Mouse (Mus musculus): Measurements from ENCODE around the gene Slc34a3.
"Not testable (repeated sequence)": the region's sequence is repeated elsewhere in the genome, so short reads cannot be mapped to it uniquely, and the experiment has no call there.

The Slc34a3 gene

DNA sequence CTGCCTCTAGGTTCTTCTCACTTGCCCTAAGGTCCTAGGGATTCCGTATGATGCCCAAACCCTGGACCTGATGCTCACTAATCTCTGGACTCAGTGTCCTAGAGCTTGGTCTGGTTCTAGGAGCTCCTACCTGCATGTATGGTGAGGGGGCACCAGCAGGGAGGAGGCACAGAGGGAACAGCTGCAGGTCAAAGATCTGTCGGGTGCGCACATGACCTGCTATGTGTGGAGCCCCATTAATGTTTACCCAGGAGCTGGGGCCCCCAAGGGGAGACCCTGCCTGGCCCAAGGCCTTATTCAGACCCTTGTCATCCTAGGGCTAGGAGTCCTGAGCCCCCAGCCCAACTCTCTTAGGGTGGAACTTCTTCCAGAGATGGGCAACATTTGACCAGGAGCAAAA is at the start of gene Slc34a3:
Gene Slc34a3 (minus strand): TSS at position 315 of the 400 bp plus-strand sequence.
- no peak for DNase-seq

DNA sequence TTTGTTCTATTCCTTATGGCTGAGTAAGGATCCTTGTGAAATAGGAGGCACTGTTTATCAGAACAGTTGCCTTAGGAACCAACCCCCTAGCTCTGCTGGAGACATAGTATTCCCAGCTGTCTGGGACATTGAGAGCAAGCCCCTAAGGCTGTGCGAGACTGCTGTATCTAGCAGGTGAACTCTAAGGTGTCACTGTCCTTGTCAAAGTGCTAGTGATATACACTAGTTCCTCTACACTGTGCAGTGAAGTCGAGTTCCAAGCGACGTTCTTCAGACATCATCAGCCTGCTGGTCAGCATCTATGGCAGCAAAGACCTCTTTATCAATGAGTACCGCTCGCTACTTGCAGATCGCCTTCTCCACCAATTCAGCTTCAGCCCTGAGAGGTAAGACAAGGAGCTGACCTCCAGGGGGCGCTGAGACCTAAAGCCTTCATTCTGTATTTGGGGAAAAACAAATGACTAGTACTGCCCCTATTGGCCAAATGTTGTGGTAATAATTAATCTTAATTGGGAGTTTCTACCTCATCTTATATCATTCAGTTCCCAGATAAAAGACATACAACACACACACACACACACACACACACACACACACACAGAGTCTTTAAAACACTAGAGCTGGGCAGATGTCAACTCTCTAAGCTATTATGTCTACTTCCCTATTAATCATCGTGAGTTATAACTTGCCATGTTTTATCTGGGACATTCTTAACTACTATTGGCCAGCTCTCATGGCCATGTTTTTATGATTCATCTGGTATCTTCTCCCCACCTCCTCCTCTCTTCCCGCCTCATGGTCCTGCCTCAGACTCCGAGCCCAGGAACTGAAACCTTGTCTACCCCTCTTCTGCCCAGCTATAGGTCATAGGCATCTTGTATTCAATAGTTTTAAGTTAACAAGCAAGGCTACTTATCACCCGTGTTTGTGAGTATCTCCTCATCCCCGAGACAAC is 45.0 kb upstream of the Slc34a3 start:
- DNase-seq = peak; percentile 82

DNA sequence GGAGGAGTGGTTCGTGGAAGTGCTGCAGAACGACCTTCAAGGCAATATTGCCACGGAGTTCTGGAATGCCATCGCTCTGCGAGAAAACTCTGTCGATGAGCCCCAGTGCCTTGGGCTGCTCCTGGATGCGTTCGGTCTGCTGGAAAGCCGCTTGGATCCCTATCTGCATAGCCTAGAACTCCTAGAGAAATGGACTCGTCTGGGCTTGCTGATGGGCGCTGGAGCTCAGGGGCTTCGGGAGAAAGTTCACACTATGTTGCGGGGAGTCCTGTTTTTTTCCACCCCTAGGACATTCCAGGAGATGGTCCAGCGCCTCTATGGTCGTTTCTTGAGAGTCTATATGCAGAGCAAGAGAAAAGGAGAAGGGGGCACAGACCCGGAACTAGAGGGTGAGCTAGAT is 38.8 kb upstream of the Slc34a3 start:
- DNase-seq = no peak

DNA sequence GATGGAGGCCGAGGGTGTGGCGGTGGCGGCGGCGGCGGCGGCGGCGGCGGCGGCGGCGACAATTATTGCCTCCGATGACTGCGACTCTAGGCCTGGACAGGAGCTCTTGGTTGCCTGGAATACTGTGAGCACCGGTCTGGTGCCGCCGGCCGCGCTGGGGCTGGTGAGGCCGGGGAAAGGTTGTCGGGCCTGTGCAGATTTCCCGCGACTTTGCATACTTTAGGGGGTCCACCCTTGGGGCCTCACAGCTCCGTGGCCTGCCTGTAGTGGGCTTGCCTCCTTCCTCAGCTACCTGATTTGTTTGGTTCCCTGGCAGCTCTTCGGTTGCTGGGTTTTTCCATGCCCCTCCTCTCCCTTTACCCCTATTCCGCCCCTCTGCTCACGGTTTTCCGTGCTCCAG is 38.4 kb upstream of the Slc34a3 start:
- DNase-seq = no peak

DNA sequence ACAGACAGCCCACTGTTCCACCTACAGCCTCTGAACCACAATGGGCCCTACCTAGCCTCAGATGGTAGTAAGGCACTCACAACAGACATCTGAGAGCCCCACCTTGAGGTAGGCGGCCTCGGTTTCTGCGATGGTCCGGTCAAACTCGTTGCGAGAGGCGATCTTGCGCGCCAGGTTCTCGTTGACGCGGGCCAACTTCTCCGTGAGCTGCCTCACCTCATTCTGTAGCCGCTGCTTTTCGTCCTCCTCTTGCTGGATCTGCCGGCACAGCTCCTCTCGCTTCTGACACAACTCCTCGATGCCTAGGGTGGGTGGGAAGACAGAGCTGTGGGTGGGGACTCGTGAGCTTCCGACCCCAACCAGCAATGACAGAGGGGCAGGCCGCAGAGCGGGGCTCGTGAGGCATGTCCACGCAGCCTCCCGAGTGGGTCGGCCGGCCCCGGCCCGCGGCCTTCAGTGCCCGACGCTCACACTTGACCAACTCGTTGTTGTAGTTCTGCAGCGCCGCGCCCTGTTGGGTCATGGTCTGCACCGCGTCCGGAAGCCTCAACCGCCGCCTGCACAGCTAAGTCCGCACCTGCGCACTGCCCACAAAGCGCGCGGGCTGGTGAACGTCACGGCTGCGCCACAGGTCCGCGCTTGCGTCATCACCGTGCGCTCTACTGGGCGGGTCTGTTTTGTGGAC is 37.8 kb upstream of the Slc34a3 start, which contains the start of the genes Ssna1 and Anapc2:
Gene Ssna1 (minus strand): TSS at position 612 of the 685 bp plus-strand sequence.
Gene Anapc2 (plus strand): TSS at position 652 of the 685 bp plus-strand sequence.
- DNase-seq = peak; percentile 97

DNA sequence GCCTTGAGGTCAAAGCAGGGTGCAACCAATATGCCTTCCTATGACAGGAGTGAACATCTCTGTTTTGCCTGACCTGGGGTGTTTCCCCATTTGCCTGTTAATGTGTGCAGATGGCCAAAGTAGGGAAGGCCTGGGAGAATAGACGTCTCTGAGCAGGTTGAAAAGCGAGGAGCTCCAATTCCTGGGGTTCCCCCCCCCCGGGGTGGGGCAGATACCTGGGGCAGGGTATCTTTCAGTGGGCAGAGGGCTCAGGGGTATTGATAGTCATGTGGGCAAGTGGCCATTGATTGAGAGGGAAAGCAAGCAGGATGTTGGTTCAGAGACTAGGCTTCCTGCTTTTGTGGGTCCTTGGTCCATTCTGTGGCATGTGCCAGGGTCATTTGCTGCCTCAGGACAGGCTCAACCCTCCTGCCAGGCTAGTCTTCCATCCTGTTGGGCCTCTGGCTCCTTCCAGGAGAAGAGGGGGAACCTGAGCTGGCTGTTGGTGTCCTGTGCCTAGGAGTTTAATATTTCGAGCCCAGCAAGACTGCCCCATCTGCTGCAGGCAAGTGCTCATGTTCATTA is 33.7 kb upstream of the Slc34a3 start:
- DNase-seq = peak; percentile 72

DNA sequence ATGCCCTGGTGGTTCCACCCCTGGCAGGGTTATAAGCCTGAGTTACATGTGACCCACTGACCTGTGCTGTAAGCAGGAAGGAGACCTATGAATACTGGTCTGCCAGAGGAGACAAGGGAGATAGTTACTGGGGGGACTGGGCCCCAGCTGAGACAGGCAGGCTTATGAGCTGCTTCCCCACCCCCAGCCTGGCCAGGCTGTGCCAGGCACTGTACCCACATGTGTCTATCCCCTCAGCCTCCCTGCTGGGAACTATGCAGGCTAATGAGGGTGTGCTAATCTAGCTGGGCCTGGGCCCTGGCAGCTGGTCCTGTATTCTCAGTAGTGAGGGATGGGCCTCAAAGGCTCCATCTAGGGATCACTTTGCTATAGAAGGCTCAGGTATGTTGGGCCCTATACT is 33.1 kb upstream of the Slc34a3 start:
- peak; percentile 81 for DNase-seq

DNA sequence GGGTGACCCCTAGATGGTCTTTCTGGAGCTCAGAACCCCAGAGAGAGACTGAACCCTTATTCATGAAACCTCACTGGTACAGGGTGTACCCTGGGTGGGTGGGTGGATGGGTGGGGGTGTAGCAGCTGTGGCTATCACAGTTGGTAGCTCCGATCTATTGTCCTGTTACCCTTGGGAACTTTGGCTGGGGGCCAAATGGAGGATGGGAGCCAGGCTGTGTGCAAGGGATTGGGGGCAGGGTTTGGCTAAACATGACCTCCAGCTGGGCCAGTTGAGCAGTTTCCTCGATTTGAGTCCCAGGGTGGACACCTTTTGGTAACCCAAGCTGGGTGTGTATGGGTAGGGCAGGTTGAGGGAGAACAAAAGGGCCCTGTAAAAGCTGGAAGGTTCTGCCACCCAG is 32.6 kb upstream of the Slc34a3 start:
- DNase-seq = peak; percentile 88

DNA sequence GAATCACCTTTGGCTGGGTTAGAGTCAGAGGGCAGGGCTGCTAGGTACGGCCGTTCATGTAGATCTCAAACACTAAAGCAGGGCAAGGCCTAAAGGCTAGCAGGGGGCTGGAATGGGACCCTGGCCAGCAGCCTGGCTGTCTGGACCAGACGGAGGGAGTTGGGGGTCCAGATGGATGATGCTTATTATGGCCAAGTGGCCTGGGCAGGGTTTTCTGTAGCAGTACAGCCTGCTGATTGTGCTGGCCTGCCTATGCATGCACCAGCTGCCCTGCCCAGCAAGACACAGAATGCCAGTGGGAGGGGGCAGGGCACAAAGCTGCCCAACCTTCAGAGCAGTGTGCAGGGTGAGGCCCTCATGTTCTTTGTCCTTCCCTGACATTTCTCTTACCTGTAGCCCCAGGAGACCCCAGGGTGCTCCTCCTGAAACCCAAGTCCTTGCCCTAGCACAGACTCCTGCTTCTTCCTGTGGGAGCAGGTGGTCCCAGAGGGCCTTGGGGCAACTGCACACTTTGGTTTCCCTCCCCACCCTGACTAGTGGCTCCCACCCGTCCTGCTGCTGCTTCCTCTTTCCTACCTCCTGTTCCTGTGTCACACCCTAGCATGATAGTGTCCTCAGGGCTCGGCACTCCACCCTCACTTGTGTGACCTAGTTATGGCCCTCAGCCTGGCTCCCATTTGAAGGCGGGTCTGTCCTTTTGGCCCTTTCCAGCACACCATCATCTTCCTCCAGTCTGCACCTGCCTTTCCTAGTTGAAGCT is 31.9 kb upstream of the Slc34a3 start:
- DNase-seq = peak; percentile 99

DNA sequence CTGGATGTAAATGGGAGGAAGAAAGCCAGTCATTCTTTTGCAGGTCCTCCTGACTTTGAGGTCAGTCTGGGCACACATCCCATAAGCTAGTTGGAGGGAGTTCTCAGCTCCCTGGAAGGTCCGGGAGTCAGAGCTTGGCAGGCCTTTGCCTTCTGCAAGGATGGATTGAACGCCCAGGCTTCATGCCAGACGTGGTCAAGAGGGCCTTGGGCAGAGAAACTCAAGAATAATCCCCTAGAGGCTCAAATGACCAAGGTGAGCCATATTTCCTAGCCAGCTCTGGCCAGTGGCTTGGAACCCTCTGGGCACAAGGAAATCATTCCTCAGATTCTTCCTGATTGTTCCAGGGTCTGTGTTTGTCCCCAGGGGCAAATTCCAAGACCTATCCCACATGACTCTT is 30.7 kb upstream of the Slc34a3 start:
- peak; percentile 95 for DNase-seq

DNA sequence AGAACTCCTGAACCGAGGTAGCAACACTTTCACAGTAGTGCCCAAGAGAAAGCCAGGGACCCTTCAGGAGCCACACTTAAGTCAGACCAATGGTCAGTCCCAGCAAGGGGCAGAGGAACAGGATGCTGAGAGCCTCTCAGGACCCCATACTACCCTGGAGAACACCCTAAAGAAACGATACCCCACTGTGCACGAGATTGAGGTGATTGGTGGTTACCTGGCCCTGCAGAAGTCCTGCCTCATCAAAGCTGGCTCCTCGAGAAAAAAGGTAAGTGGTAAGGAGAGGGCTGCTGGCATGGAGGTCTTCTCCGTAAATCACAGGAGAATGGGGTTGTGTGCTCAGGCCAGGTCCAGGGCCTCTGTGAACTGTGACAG is 30.1 kb upstream of the Slc34a3 start:
- DNase-seq = peak; percentile 67

DNA sequence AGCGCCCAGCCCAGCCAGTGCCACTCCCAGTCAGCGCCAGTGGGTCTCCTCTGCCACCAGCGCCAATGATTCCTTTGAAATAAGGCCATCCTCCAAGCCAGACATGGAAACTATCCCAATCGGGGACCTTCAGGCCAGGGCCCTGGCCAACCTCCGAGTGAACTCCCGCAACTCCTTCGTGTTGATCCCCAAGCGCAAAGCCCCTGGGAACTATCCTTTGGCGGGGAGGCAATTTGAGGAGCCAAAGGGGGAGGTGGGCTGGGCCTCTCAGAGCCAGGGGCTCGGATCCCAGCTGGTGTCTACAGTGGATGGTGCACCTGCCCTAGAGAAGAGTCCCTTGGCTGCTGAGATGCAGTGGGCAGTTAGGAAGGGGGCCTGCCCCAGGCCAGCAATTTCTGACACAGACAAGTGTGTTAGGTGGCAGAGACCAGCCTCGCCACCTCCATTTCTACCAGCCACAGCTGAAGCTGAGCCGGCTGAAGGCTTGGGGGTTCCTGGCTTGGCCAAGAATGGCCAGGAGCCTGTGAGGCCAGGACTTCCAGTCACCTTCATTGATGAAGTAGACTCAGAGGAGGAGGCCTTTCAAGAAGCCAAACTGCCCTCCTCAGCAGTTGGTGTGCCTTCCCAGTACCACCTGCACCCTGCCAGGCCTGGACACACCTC is 29.6 kb upstream of the Slc34a3 start:
- peak; percentile 79 for DNase-seq

DNA sequence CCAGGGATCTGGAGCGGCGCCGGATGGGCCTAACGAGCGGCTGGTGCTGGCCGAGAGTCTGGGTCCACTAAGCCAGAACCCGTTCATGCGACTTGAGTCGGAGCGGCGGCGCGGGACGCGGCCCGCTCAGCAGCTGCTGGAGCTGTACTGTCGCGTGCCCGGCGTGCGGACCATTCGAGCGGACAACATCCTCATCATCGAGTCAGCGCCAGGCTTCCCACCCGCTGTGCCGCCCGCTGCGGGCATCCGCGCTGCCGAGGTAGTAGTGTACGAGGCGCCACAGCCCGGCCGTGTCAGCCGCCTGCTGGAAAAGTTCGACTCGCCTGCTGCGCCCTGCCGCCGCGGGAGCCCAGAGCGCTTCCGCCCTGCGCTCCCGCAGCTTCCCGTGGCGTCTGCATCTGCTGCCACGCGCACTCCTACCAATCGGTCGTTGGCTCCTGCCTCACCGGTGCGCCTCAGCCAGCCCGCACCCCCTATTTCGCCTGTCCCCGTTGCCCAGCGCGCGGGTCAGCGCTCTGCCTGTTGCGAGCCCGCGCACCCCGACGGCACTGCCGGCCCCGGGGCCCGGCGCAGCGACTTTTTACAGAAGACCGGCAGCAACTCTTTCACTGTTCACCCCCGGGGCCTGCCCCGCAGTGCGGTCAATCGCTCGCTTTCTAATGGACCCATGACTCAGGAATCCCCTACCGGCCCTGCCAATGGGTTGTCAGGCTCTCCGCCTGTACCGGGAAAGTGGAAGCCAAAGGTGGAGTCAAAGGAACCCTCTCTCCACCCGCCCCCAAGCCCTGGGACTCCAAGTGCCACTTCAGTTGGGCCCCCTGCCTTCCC is 28.8 kb upstream of the Slc34a3 start:
- peak; percentile 87 for DNase-seq

DNA sequence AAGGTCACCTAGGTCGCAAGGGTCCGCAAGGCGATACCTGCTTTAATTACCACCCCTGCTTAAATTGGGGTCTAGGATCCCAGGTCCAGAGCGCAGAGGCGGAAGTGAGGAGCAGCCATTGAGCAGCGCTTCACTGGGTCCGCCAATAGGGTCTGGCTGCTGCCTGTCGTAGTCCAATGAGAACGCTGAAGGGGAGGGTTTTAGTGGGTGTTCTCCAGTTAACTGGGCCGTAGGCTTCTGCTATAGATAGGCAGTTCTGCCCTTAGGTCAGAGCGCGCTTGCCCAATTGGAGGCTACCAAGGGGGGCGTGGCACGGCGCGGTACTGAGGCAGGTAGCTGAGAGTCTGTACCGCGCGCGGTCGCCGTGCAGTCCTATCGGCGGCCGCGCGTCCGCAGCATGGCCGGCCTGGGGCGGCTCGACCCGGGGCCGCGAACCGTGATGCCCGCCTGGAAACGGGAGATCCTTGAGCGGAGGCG is 28.2 kb upstream of the Slc34a3 start, which contains the start of gene Tprn:
Gene Tprn (plus strand): TSS at position 328 of the 477 bp plus-strand sequence.
- peak; percentile 99 for DNase-seq

DNA sequence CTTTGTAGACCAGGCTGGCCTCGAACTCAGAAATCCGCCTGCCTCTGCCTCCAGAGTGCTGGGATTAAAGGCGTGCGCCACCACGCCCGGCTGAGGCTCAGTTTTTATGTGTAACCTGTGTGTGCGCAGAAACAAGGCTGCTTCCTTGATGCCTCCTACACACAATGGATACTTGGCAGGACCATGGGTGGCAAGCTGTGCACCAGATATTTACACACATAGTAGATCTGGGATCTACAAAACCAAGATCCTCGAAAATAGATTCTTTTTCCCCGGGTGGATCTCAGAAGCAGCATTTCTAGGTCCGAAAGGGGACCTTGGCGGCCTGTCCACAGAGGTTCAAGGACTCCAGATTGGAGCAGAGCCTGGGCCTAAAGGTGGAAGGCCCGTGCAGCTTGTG is 27.7 kb upstream of the Slc34a3 start:
- DNase-seq = no peak

DNA sequence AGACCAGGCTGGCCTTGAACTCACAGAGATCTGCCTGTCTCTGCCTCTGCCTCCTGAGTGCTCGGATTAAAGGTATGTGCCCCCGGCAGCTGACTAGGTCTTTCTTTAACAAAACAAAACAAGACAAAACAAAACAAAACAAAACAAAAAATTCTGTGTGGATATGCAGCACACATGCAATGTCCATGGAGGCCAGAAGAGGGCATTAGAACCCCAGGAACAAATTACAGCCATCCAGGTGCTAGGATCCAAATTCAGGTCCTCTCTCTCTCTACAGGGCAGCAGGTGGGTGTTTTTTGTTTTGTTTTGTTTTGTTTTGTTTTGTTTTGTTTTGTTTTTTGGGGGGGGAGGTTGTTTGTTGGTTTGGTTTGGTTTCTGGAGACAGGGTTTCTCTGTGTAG is 24.7 kb upstream of the Slc34a3 start:
- DNase-seq = no peak

DNA sequence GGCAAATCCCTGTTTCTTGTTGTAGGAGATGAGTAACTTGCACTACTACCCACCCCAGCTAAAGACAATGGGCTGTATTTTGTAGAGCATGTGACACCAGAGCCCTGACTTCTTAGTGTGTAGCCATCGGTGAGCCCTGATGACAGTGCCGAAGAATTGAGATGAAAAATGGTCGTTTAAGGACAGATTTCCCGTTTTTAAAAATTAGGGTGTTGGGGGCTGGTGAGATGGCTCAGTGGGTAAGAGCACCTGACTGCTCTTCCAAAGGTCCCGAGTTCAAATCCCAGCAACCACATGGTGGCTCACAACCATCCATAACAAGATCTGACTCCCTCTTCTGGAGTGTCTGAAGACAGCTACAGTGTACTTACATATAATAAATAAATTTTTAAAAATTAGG is 23.1 kb upstream of the Slc34a3 start:
- DNase-seq = not testable (repeated sequence)

DNA sequence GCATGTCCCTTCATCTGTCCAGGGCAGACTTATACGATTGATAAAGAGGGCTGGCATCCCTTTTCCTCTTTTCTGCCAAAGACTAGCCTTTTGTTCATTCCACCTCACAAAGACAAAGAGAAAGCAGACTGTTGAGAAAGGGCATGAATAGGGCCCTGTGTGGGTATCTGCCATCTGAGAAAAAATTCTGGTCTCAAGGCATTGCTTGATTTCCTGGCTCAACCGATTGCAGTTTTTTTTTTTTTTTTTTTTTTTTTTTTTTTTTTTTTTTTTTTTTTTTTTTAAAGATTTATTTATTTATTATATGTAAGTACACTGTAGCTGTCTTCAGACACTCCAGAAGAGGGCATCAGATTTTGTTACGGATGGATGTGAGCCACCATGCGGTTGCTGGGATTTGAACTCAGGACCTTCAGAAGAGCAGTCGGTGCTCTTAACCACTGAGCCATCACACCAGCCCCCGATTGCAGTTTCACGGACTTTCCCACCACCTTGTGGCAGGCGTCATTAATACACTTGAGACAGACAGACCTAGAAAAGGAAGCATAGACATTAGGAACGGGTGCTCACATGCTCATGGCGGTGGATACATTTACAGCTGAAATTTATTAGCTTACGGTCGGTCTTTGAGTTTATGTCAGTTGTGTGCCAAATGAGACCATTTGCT is 22.4 kb upstream of the Slc34a3 start:
- DNase-seq = not testable (repeated sequence)

DNA sequence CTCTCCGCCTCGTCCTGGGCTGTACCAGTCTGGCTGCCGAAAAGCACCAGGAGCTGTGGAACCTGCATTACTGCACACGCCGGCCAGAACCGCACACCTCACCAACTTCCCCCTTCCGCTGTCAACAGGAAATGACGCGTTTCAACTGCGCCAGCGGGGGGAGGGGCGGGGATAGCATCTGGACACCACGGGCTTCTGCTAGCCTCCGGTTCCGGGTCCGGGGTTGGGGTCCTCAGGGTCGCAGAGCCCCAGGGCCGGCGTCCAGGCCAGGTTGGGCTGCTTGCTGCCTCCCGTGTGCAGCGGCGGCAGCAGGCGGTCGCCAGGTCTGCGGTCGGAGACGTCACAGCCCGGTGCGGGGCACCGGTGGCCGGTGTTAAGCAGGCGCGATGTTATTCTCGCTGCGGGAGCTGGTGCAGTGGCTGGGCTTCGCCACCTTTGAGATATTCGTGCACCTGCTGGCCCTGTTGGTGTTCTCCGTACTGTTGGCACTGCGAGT is 21.2 kb upstream of the Slc34a3 start, which contains the start of gene Tmem203:
Gene Tmem203 (plus strand): TSS at position 156 of the 496 bp plus-strand sequence.
- peak; percentile 86 for DNase-seq

DNA sequence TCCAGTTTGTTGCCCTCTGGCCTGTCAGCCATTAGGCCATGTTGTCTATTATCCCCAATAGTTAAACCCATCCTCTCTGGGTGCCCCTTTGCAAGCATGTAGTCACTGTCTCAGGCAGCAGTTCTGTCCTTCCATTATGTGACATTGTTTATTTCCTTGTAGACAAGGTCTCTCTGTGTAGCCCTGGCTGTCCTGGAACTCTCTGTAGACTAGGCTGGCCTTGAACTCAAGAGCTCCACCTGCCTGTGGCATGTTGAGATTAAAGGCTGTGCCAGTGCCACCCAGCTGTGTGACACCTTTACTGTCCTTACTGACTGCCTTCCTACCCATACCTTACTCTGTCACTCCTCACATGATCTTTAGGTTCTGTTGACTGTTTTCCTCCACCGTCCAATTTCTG is 18.2 kb upstream of the Slc34a3 start:
- no peak for DNase-seq

Measured in cerebellum, adult 9-11 months (tissue).